Mouse (Mus musculus): ENCODE data around the gene Rbp3. TPM values are rescaled to one million over a fixed set of nuclear protein-coding genes. Genes with fewer than 3 reads are reported as not detected.

Gene Rbp3
- polyA plus RNA-seq (2015; fragmentation: Nextera tagmentation; extraction: Ambion mirVana), result 0.04 TPM in 1 of 2 replicates, not detected in the other

- no peak within 1 kb of the TSS for H3K4me2 ChIP-seq
- H3K4me1 ChIP-seq (replicated peaks), result peaks cover 5% of the 10 kb centered on the region
- H3K36me3 ChIP-seq, result no peaks in the 10 kb centered on the region
- no peak for ATAC-seq (replicated peaks; ENCODE audit: insufficient number of reproducible peaks, insufficient read depth, low FRiP score, low read depth)
- H3K27ac ChIP-seq, result no peak within 1 kb of the TSS
- WGBS, result 81% methylated on average over 5 of the region's 5 CpGs
- H3K9me3 ChIP-seq (replicated peaks), result no peaks in the 10 kb centered on the region
- no peak within 1 kb of the TSS for H3K9ac ChIP-seq
- no peaks in the 10 kb centered on the region; the same call in 1 of the 2 replicates for H3K27me3 ChIP-seq
- H3K4me3 ChIP-seq, result no peak within 1 kb of the TSS
Observed at GRCm38 (mm10) chr14:33953761-33954160, at the start of gene Rbp3. Gene Rbp3, plus strand, starts transcription at chr14:33954003.

- Histone ChIP-seq H3K4me2 (no peak overlapping the region), H3K4me3 (no peak overlapping the region), H3K36me3 (no peaks in the 10 kb centered on the region), H3K9ac (no peak overlapping the region), H3K4me1 (replicated peaks) (no peaks in the 10 kb centered on the region), H3K27ac (no peak overlapping the region), H3K9me3 (replicated peaks) (no peaks in the 10 kb centered on the region), H3K27me3 (0 out of 2 replicates have a peak, but pooled peaks cover 3% of the 10 kb centered on the region)
- ATAC-seq (replicated peaks; ENCODE audit: insufficient number of reproducible peaks, insufficient read depth, low FRiP score, low read depth), result no peak
Observed at GRCm38 (mm10) chr14:33904851-33905250, 49.0 kb upstream of the Rbp3 start.

- no peaks in the 10 kb centered on the region for H3K9me3 ChIP-seq (replicated peaks)
- H3K9ac ChIP-seq, result no peak overlapping the region
- no peak overlapping the region for H3K27ac ChIP-seq
- no peaks in the 10 kb centered on the region for H3K36me3 ChIP-seq
- no peak overlapping the region for H3K4me2 ChIP-seq
- H3K27me3 ChIP-seq, result peaks cover 30% of the 10 kb centered on the region
- WGBS, result 18% methylated on average over 3 of the region's 3 CpGs
- no peak for ATAC-seq (replicated peaks; ENCODE audit: insufficient number of reproducible peaks, insufficient read depth, low FRiP score, low read depth)
- no peaks in the 10 kb centered on the region for H3K4me1 ChIP-seq (replicated peaks)
- no peak overlapping the region for H3K4me3 ChIP-seq
Observed at GRCm38 (mm10) chr14:33913727-33914126, 40.1 kb upstream of the Rbp3 start.

GRCm38 (mm10) chr14:33914206-33914605 is 39.6 kb upstream of the Rbp3 start:
- H3K9ac ChIP-seq, result no peak overlapping the region
- H3K36me3 ChIP-seq, result no peaks in the 10 kb centered on the region
- no peak overlapping the region for H3K4me2 ChIP-seq
- ATAC-seq (replicated peaks; ENCODE audit: insufficient number of reproducible peaks, insufficient read depth, low FRiP score, low read depth), result no peak
- H3K4me1 ChIP-seq (replicated peaks), result no peaks in the 10 kb centered on the region
- peaks cover 34% of the 10 kb centered on the region for H3K27me3 ChIP-seq
- H3K27ac ChIP-seq, result no peak overlapping the region
- no peak overlapping the region for H3K4me3 ChIP-seq
- no peaks in the 10 kb centered on the region for H3K9me3 ChIP-seq (replicated peaks)
- WGBS, result 84% methylated on average over 9 of the region's 9 CpGs

- Histone ChIP-seq H3K27me3 (peaks cover 79% of the 10 kb centered on the region), H3K9ac (no peak overlapping the region), H3K36me3 (no peaks in the 10 kb centered on the region), H3K27ac (no peak overlapping the region), H3K4me3 (no peak overlapping the region), H3K4me1 (replicated peaks) (peaks cover 11% of the 10 kb centered on the region), H3K4me2 (no peak overlapping the region), H3K9me3 (replicated peaks) (no peaks in the 10 kb centered on the region)
- no peak for ATAC-seq (replicated peaks; ENCODE audit: insufficient number of reproducible peaks, insufficient read depth, low FRiP score, low read depth)
- WGBS, result 58% methylated on average over 14 of the region's 14 CpGs
Observed at GRCm38 (mm10) chr14:33920727-33921559, 32.9 kb upstream of the Rbp3 start.

GRCm38 (mm10) chr14:33922771-33923167 is 31.0 kb upstream of the Rbp3 start:
- Histone ChIP-seq H3K9me3 (replicated peaks) (no peaks in the 10 kb centered on the region), H3K4me2 (peak overlapping the region; percentile 98), H3K27ac (no peak overlapping the region), H3K9ac (0 out of 2 replicates have a peak overlapping the region, but pooled peaks have one; percentile 56), H3K27me3 (peaks cover 89% of the 10 kb centered on the region), H3K36me3 (no peaks in the 10 kb centered on the region), H3K4me1 (replicated peaks) (peaks cover 11% of the 10 kb centered on the region), H3K4me3 (peak overlapping the region; percentile 62)
- 16% methylated on average over 8 of the region's 8 CpGs for WGBS
- ATAC-seq (replicated peaks; ENCODE audit: insufficient number of reproducible peaks, insufficient read depth, low FRiP score, low read depth), result no peak

GRCm38 (mm10) chr14:33923168-33924070 is 30.4 kb upstream of the Rbp3 start, which contains the start of gene Gdf10:
Gene Gdf10, plus strand, starts transcription at chr14:33923587.
- 1% methylated on average over 83 of the region's 85 CpGs for WGBS
- peak within 1 kb of the TSS; percentile 56 for H3K9ac ChIP-seq
- H3K4me2 ChIP-seq, result peak within 1 kb of the TSS; percentile 98
- peaks cover 92% of the 10 kb centered on the region for H3K27me3 ChIP-seq
- no peak within 1 kb of the TSS for H3K27ac ChIP-seq
- H3K36me3 ChIP-seq, result no peaks in the 10 kb centered on the region
- no peaks in the 10 kb centered on the region for H3K9me3 ChIP-seq (replicated peaks)
- H3K4me1 ChIP-seq (replicated peaks), result peaks cover 11% of the 10 kb centered on the region
- peak within 1 kb of the TSS; percentile 62 for H3K4me3 ChIP-seq
- peak; percentile 75 for ATAC-seq (replicated peaks; ENCODE audit: insufficient number of reproducible peaks, insufficient read depth, low FRiP score, low read depth)

GRCm38 (mm10) chr14:33931853-33932252 is 21.9 kb upstream of the Rbp3 start:
- Histone ChIP-seq H3K27me3 (peaks cover 74% of the 10 kb centered on the region), H3K27ac (no peak overlapping the region), H3K4me2 (no peak overlapping the region), H3K4me3 (no peak overlapping the region), H3K4me1 (replicated peaks) (no peaks in the 10 kb centered on the region; the same call in 1 of the 2 replicates), H3K9ac (no peak overlapping the region), H3K36me3 (no peaks in the 10 kb centered on the region), H3K9me3 (replicated peaks) (no peaks in the 10 kb centered on the region)
- WGBS, result 34% methylated on average over 17 of the region's 17 CpGs
- no peak for ATAC-seq (replicated peaks; ENCODE audit: insufficient number of reproducible peaks, insufficient read depth, low FRiP score, low read depth)

GRCm38 (mm10) chr14:33932935-33933703 is 20.7 kb upstream of the Rbp3 start:
- Histone ChIP-seq H3K9ac (no peak overlapping the region), H3K4me2 (no peak overlapping the region), H3K4me1 (replicated peaks) (no peaks in the 10 kb centered on the region; the same call in 1 of the 2 replicates), H3K4me3 (no peak overlapping the region), H3K9me3 (replicated peaks) (no peaks in the 10 kb centered on the region), H3K27ac (no peak overlapping the region), H3K36me3 (no peaks in the 10 kb centered on the region), H3K27me3 (peaks cover 61% of the 10 kb centered on the region)
- no peak for ATAC-seq (replicated peaks; ENCODE audit: insufficient number of reproducible peaks, insufficient read depth, low FRiP score, low read depth)
- WGBS, result 52% methylated on average over 10 of the region's 10 CpGs

GRCm38 (mm10) chr14:33933778-33934317 is 20.0 kb upstream of the Rbp3 start:
- no peaks in the 10 kb centered on the region for H3K9me3 ChIP-seq (replicated peaks)
- H3K36me3 ChIP-seq, result no peaks in the 10 kb centered on the region
- no peaks in the 10 kb centered on the region; the same call in 1 of the 2 replicates for H3K4me1 ChIP-seq (replicated peaks)
- no peak for ATAC-seq (replicated peaks; ENCODE audit: insufficient number of reproducible peaks, insufficient read depth, low FRiP score, low read depth)
- 33% methylated on average over 5 of the region's 5 CpGs for WGBS
- H3K27ac ChIP-seq, result no peak overlapping the region
- peaks cover 55% of the 10 kb centered on the region for H3K27me3 ChIP-seq
- H3K4me3 ChIP-seq, result no peak overlapping the region
- H3K9ac ChIP-seq, result no peak overlapping the region
- H3K4me2 ChIP-seq, result no peak overlapping the region

Data from heart, embryonic 15.5 days (tissue).